Mouse (Mus musculus): ENCODE measurements around the gene Ccdc171.
A peak's percentile ranks its signal among the peaks of the same experiment; 100 is the strongest.

Ccdc171 gene

DNA sequence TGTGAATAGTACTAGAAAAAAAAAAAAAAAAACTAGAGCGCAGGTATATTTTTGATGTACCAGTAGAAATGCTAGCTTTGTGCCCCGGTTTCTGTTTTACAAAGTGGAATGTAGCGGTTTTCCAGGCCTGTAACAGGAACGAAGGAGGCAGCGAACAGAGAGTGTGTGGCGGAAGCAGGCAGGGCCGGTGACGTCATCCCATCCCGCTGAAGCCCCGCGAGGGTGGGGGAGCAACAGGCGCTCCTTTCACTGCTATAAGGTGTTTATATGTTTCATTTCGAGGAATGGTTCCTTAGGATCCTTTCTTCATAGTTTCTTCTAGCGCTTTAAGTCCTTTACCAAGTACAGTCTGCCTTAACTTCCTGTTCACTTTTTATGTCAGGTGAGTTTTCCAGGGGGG, 272.6 kb downstream of the Ccdc171 start:
- no peak for DNase-seq

DNA sequence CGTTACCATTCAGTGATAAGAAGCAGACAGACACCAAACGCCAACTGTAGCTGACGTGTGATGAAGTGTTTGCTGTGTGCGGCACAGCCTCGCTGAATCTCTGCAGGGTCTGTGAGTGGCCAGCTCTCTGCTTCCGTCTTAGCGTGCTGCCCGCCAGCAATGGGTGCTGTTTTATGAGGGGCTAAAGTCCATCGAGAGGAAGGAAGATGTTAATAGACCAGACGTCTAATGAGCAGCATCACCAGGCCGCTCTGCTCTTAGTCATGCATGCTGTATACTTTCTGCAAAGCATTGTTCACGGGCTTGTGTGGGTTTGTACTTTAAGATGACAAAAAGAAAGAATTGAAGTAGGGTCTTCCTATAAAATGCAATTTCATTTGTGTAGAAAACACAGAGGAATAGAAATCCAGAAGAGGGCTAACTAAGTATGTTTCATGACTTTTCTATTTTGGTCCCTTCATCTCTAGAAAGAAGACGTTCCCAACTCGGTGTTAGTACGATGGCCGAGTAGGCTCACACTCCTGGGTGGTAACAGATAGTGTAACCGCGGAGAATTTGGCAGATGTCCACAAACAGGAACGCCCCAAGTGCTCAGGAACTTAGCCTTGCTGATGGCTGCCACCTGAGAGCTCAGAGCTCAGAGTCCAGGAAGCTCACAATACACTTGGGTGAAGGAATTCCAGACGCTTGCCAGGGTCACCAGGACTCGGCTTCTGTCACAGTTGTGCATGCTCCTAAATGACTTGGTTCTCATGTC, 273.5 kb downstream of the Ccdc171 start:
- peak in 1 of 2 experiments; percentile 13 for DNase-seq

DNA sequence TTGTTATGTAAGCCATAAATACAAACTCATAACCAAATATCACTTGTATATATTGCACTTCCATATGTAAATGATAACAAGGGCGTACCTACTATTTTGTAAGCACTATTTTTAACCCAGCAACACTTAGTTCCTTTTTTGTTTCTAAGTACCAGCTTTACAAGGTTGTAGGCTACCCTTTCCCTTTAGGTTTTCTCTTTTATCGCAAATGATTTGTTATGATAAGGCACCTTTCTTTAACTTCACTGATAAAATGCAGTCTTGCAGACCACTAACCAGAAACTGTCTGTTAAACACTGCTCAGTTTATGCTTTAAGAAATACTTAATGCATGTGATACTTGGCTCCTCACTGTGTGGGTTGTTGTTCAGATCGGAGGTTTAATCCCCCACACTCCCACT, 275.1 kb downstream of the Ccdc171 start:
- no peak for DNase-seq

DNA sequence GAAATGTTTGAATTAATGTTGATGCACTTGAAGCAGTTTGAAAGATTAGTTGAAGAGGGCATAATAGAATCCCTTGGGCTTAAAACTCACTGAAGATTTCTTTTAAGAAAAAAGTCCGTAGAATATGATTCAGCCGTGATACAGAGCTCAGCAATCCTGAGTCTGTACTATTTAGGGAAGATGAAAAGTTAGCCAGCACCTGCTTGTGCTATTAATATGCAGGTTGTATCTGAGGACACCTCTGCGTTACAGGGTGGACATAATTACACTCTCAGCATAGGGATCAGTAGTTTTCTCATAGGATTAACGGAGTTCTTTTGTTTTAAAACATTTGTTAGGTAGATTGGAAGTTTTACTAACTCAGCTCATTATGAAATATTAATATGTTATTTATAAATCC, 291.6 kb downstream of the Ccdc171 start:
- no peak for DNase-seq

DNA sequence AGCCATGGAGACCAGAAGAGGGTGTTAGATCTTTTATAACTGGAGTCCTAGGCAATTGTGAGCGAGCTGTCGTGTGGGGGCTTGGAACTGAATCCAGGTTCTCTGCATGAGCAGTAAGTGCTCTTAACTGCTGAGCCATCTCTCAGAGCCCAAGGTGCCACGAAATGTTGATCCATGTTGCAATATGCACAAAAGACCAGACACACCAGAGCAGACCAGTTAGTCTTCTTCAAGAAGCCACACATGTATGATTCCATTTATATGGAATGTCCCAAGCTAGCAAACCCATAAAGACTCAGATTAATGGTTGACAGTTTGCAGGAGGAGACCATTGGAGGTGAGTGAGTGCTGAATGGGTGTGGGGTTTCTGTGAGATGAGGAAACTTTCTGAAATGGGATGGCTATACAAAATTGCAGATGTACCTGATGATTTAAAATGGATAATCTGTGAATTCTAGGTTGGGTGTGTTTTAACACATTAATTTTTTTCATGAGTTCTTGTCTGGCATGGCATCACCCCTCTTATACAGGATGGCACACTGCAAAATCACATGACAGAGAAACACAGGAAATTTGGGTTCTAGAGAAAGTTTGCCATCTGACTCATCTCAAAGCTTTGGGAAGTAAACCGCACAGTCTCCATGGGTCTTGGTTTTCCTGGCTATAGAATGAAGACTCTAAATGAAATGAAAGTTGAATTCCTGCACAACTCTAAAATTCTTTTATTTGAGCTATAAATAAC, 304.5 kb downstream of the Ccdc171 start:
- no peak for DNase-seq

DNA sequence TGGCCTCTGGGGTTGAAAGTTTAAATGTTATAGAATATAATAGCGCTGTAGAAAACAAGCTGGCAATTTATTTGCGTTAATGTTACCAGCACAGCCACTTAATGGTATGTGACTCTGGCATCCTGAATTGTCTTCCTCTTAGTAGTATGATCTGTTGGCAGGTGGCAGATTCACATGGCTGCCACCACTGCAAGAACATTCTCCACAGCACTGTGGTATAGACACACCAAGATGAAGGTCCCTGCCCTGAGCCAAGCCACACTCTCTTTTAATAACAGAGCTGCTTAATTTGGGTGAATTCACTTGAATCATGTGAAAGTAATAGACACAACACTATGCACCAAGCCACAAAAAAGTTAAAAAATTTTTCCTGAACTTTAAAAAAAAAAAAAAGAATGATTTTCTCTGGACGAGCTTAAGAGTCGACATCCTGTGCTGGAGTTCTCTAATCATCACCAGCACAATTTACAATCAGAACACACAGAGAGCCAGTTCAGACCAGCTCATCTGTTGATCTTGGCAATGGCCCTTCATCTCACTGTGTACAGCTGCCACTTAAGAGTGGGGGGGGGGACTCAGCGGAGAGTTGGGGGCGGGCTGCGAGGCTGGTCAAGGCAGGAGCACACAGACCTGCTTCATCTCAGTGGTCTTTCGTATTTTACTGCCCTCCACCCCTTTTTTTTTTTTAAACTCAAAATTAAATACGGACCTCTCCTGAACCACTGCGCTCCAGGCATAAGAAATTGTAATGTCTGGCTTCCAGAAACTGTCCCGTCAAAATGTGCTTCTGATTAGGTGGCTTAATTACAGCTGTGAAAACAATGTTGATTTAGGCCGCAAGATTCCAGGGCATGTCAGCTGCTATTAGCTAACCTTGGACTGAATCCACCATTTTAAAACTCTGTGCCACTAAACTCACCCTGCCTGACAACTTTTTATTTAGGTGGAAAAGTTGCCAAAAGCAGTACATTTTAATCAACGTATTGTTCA, 305.8 kb downstream of the Ccdc171 start:
- peak; percentile 33 to 53 for DNase-seq

DNA sequence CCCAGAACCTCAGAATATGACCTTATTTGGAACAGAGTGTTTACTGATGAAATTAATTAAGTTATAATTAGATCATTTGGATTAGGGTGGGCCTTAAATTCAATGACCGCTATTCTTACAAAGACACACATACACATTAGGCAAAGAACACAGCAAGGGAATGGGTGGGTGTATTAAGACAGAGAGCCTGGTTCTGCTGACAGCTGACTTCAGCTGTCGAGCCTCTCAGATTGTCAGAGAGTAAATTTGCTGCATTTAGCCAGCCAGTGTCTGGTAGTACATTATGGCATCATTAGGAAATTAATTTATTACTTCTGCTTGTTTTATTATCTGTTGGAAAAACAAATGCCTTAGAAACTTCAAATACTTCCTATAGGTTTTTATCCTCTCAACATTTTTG, 313.7 kb downstream of the Ccdc171 start:
- peak in 1 of 2 experiments; percentile 8 for DNase-seq

DNA sequence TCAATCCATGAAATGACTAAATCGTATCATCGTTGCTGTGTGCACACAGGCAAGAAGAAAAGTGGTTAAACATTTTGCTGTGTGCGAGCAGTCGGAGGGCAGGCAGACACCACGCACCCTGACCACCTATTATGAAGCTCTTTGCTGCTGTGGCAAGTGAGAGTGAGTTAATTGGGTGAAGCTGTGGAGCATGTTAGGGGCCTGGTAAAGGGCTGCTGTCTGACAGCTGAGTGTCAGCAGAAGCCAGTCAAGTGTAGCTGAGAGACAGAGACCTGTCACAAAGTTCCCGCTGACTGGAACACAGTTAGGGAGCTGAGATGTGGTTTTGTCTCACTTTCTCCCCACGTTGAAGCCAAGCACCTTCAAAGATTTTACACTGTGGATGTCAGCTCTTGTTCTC, 321.0 kb downstream of the Ccdc171 start:
- DNase-seq, result peak; percentile 3 to 8

DNA sequence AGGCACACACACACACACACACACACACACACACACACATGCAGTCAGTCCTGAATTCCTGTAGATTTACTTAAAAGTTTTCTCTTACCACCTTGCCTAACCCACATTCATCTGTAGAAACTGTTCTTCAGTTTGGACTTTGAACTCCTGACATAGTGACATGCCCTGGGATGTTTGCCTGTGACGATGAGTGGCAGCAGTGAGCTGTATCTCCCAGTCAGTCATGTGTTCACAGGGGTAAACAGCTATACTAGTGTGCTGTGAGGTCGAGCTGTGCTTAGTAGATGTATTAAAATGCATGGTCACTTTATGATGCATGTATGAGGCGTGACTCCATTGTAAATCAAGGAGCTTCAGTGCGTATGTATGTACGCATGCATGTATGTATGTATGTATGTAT, 328.5 kb downstream of the Ccdc171 start:
- DNase-seq, result no peak

DNA sequence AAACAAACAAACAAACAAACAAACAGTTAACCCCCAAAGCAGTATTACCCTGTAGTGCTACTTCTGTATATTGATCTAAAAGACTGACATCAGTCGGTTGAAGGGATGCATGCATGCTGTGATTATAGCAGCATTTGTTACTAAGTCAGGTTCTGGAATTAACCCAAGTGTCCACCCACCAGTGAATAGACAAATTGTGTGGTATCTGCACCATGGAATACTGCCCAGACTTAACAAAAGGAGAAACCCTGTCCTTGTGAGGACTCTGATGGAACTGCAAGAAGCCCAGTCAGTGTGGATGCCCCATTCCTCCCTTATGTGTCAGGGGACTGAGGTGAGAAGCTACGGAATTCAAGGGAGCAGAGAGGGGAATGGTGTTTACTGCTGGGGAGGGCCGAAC, 336.4 kb downstream of the Ccdc171 start:
- DNase-seq, result no peak

DNA sequence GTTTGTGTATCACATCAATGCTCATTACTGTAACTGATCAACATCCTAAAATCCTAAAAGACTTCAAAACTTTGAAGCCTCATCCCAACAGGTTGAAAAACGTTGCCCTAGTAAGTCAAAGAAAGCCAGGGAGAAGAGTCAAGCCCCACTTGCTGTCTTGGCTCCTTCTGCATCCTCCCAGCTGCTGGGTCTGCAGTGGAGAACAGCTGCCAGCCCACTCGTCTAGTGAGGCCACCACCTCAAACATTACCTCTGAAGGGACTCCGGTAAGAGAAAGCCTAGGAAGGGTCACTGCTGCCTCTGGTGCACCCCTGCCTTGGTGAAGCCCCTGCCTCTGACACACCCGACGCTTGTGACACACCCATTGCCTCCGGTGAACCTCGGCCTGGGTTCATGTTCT, 336.9 kb downstream of the Ccdc171 start:
- no peak for DNase-seq

DNA sequence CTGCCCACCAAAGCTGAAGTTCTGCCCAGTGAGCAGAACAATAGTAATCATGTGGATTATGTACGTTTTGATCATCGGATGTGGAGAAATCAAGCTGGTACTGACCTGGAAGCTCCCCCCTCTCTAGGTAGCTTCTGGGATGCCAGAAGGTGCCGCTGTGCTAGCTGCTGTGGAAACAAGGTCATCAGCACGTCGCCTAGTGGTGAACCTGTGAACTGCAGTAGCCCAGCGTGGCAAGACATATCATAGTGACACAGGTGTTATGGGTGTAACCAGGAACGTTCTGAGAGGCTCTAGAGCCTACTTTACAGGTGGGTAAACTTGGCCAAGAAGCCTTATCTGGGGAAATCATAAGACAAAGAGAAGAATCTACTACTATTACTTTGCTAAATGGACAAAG, 351.3 kb downstream of the Ccdc171 start:
- DNase-seq, result no peak

DNA sequence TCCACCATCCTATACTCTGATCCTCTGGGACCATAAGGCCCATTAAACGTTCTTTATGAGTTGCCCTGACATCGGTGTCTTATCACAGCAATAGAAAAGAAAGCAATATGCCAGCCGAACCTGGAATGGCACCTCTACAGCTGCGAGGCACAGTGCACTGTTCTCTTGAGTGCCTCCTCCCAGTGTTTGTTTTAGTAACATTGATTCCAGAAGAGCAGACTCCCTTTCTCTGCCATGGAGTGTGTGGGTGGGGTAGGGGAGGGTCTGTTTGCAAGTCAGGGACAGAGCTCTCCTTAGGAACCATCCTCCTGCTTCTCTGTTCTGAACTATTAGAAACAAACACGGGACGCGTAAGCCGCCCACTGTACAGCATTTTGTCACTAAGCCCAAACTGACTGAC, 352.9 kb downstream of the Ccdc171 start:
- DNase-seq, result peak in 1 of 2 experiments; percentile 10

DNA sequence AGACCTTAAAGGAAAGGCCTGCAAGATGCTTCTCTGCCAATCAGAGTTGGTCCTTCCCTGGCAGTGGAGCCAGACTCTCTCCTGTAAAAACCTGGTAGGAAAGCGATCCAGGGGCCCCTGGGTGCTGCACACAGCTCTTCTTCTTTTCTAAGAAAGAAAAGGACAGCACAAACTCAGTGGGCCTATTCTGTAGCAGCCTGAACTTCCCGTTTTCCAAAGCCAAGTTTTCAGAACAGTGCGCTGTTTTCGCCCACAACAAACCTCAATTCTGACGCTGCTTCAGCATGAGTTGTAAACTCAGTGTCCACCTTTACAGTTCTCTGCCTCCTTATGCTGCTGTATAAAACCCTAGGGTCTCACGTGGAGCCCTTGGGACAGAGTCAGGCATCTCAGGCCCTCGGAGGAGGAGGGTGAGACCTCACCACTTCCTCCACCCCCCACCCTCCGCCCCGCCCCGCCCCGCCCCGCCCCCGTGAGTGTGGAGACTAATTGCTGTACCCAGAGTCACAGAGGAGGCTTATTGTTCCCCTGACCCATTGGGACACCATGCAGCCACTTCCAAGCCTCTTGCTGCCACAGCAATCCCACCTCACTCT, 363.2 kb downstream of the Ccdc171 start:
- DNase-seq, result no peak

DNA sequence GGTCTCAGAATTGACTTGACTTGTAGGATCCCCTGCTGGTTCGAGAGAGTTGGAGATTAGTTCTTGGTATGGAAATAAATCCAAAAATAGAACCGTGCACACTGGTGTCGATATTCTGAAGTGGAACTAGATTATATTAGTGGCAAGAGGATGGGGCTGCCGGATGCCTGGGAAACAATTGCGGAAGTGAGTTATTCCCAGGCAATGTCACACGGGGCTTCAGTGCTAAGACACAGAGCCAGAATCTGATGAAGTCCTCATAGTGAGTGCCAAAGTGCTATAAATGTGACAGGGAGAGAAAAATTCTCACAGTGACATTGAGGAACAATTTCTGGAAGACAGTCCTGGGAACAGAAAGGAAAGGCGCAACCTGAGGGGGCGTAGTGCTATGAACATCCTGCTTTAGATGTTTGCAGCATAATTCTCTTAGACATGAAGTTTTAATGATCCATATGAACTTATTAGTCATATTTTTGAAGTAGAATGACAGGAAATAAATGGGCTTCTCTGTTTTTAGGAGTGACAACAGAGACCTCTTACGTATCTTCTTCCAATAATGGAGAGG, 376.8 kb downstream of the Ccdc171 start:
- peak; percentile 10 to 59 for DNase-seq

All from kidney, postnatal 4 days (tissue).